Mouse (Mus musculus): Measurements from ENCODE around the gene Lins1. TPM values are rescaled to one million over a fixed set of nuclear protein-coding genes. Genes with fewer than 3 reads are reported as not detected.

Lins1 gene
- polyA plus RNA-seq, 2 experiments: 20.2 to 22.6 TPM

GRCm38 (mm10) chr7:66737418-66737817, 47.7 kb downstream of the Lins1 start:
- Histone ChIP-seq H3K36me3 (ENCODE audit: control insufficient read depth, insufficient read depth, low read length) (no peaks in the 10 kb centered on the region), H3K27ac (replicated peaks; ENCODE audit: low read depth, low read length) (no peak overlapping the region), H3K4me2 (replicated peaks; ENCODE audit: low read depth, low read length, severe bottlenecking) (no peak overlapping the region), H3K4me1 (ENCODE audit: control insufficient read depth, insufficient read depth, low read length) (no peaks in the 10 kb centered on the region), H3K4me3 (replicated peaks; ENCODE audit: low read length) (no peak overlapping the region), H3K9me3 (ENCODE audit: control insufficient read depth, low read length) (no peaks in the 10 kb centered on the region), H3K9ac (ENCODE audit: low read depth, low read length, severe bottlenecking) (no peak overlapping the region), H3K27me3 (ENCODE audit: control insufficient read depth, insufficient read depth, low read length) (no peaks in the 10 kb centered on the region)
- WGBS: 92% methylated on average over 4 of the region's 4 CpGs
- TF ChIP-seq POLR2A (IDR thresholded peaks at IDR 0.05; ENCODE audit: borderline replicate concordance, extremely low read depth, insufficient read depth, insufficient read length): no peak
- ATAC-seq (ENCODE audit: low FRiP score, low read depth) (no peak), DNase-seq (ENCODE audit: low spot score) (no peak)

GRCm38 (mm10) chr7:66741008-66741407, 51.3 kb downstream of the Lins1 start:
- DNase-seq (ENCODE audit: low spot score) (no peak), ATAC-seq (ENCODE audit: low FRiP score, low read depth) (no peak)
- no peak overlapping the region for H3K27ac ChIP-seq (replicated peaks; ENCODE audit: low read depth, low read length)
- H3K4me1 ChIP-seq (ENCODE audit: control insufficient read depth, insufficient read depth, low read length): no peaks in the 10 kb centered on the region
- no peaks in the 10 kb centered on the region for H3K36me3 ChIP-seq (ENCODE audit: control insufficient read depth, insufficient read depth, low read length)
- H3K4me3 ChIP-seq (replicated peaks; ENCODE audit: low read length): no peak overlapping the region
- no peaks in the 10 kb centered on the region for H3K27me3 ChIP-seq (ENCODE audit: control insufficient read depth, insufficient read depth, low read length)
- no peak overlapping the region for H3K9ac ChIP-seq (ENCODE audit: low read depth, low read length, severe bottlenecking)
- H3K9me3 ChIP-seq (ENCODE audit: control insufficient read depth, low read length): no peaks in the 10 kb centered on the region
- WGBS: 83% methylated on average over 5 of the region's 5 CpGs
- H3K4me2 ChIP-seq (replicated peaks; ENCODE audit: low read depth, low read length, severe bottlenecking): no peak overlapping the region
- no peak for TF ChIP-seq POLR2A (IDR thresholded peaks at IDR 0.05; ENCODE audit: borderline replicate concordance, extremely low read depth, insufficient read depth, insufficient read length)

GRCm38 (mm10) chr7:66741412-66741811, 51.7 kb downstream of the Lins1 start:
- Histone ChIP-seq H3K27ac (replicated peaks; ENCODE audit: low read depth, low read length) (no peak overlapping the region), H3K9me3 (ENCODE audit: control insufficient read depth, low read length) (no peaks in the 10 kb centered on the region), H3K4me3 (replicated peaks; ENCODE audit: low read length) (no peak overlapping the region), H3K36me3 (ENCODE audit: control insufficient read depth, insufficient read depth, low read length) (no peaks in the 10 kb centered on the region), H3K27me3 (ENCODE audit: control insufficient read depth, insufficient read depth, low read length) (no peaks in the 10 kb centered on the region), H3K9ac (ENCODE audit: low read depth, low read length, severe bottlenecking) (no peak overlapping the region), H3K4me1 (ENCODE audit: control insufficient read depth, insufficient read depth, low read length) (no peaks in the 10 kb centered on the region), H3K4me2 (replicated peaks; ENCODE audit: low read depth, low read length, severe bottlenecking) (no peak overlapping the region)
- TF ChIP-seq POLR2A (IDR thresholded peaks at IDR 0.05; ENCODE audit: borderline replicate concordance, extremely low read depth, insufficient read depth, insufficient read length): no peak
- 73% methylated on average over 8 of the region's 8 CpGs for WGBS
- no peak for ATAC-seq (ENCODE audit: low FRiP score, low read depth)
- DNase-seq (ENCODE audit: low spot score): no peak

- TF ChIP-seq POLR2A (IDR thresholded peaks at IDR 0.05; ENCODE audit: borderline replicate concordance, extremely low read depth, insufficient read depth, insufficient read length): no peak
- H3K27ac ChIP-seq (replicated peaks; ENCODE audit: low read depth, low read length): no peak within 1 kb of the TSS
- H3K27me3 ChIP-seq (ENCODE audit: control insufficient read depth, insufficient read depth, low read length): no peaks in the 10 kb centered on the region
- ATAC-seq (ENCODE audit: low FRiP score, low read depth): no peak
- no peaks in the 10 kb centered on the region for H3K9me3 ChIP-seq (ENCODE audit: control insufficient read depth, low read length)
- no peak for DNase-seq (ENCODE audit: low spot score)
- H3K4me3 ChIP-seq (replicated peaks; ENCODE audit: low read length): no peak within 1 kb of the TSS
- H3K36me3 ChIP-seq (ENCODE audit: control insufficient read depth, insufficient read depth, low read length): no peaks in the 10 kb centered on the region
- WGBS: 66% methylated on average over 9 of the region's 9 CpGs
- 0 out of 2 replicates have a peak within 1 kb of the TSS, but pooled peaks have one; percentile 7 for H3K4me2 ChIP-seq (replicated peaks; ENCODE audit: low read depth, low read length, severe bottlenecking)
- no peak within 1 kb of the TSS for H3K9ac ChIP-seq (ENCODE audit: low read depth, low read length, severe bottlenecking)
- H3K4me1 ChIP-seq (ENCODE audit: control insufficient read depth, insufficient read depth, low read length): no peaks in the 10 kb centered on the region
Measured at GRCm38 (mm10) chr7:66743377-66743781, 53.7 kb downstream of the Lins1 start, which contains the start of gene Cers3. Gene Cers3 (plus strand): TSS chr7:66743504.

- WGBS: 77% methylated on average over 7 of the region's 7 CpGs
- Histone ChIP-seq H3K4me2 (replicated peaks; ENCODE audit: low read depth, low read length, severe bottlenecking) (no peak overlapping the region), H3K4me3 (replicated peaks; ENCODE audit: low read length) (no peak overlapping the region), H3K36me3 (ENCODE audit: control insufficient read depth, insufficient read depth, low read length) (no peaks in the 10 kb centered on the region), H3K27me3 (ENCODE audit: control insufficient read depth, insufficient read depth, low read length) (no peaks in the 10 kb centered on the region), H3K9me3 (ENCODE audit: control insufficient read depth, low read length) (no peaks in the 10 kb centered on the region), H3K27ac (replicated peaks; ENCODE audit: low read depth, low read length) (no peak overlapping the region), H3K4me1 (ENCODE audit: control insufficient read depth, insufficient read depth, low read length) (0 out of 2 replicates have a peak, but pooled peaks cover 3% of the 10 kb centered on the region), H3K9ac (ENCODE audit: low read depth, low read length, severe bottlenecking) (no peak overlapping the region)
- DNase-seq (ENCODE audit: low spot score): no peak
- ATAC-seq (ENCODE audit: low FRiP score, low read depth): no peak
- no peak for TF ChIP-seq POLR2A (IDR thresholded peaks at IDR 0.05; ENCODE audit: borderline replicate concordance, extremely low read depth, insufficient read depth, insufficient read length)
Measured at GRCm38 (mm10) chr7:66746972-66747371, 57.3 kb downstream of the Lins1 start.

GRCm38 (mm10) chr7:66749998-66750397, 60.3 kb downstream of the Lins1 start:
- Histone ChIP-seq H3K9ac (ENCODE audit: low read depth, low read length, severe bottlenecking) (no peak overlapping the region), H3K9me3 (ENCODE audit: control insufficient read depth, low read length) (no peaks in the 10 kb centered on the region), H3K36me3 (ENCODE audit: control insufficient read depth, insufficient read depth, low read length) (no peaks in the 10 kb centered on the region), H3K27ac (replicated peaks; ENCODE audit: low read depth, low read length) (no peak overlapping the region), H3K4me2 (replicated peaks; ENCODE audit: low read depth, low read length, severe bottlenecking) (no peak overlapping the region), H3K27me3 (ENCODE audit: control insufficient read depth, insufficient read depth, low read length) (no peaks in the 10 kb centered on the region), H3K4me1 (ENCODE audit: control insufficient read depth, insufficient read depth, low read length) (0 out of 2 replicates have a peak, but pooled peaks cover 3% of the 10 kb centered on the region), H3K4me3 (replicated peaks; ENCODE audit: low read length) (no peak overlapping the region)
- no peak for TF ChIP-seq POLR2A (IDR thresholded peaks at IDR 0.05; ENCODE audit: borderline replicate concordance, extremely low read depth, insufficient read depth, insufficient read length)
- 50% methylated on average over 1 of the region's 1 CpGs for WGBS
- DNase-seq (ENCODE audit: low spot score) (peak; percentile 81), ATAC-seq (ENCODE audit: low FRiP score, low read depth) (peak; percentile 72; the same call in 1 of the 2 replicates)

Data from limb, embryonic 14.5 days (tissue).